Mouse (Mus musculus): ENCODE results near the gene Atg4c.

Gene Atg4c

DNA sequence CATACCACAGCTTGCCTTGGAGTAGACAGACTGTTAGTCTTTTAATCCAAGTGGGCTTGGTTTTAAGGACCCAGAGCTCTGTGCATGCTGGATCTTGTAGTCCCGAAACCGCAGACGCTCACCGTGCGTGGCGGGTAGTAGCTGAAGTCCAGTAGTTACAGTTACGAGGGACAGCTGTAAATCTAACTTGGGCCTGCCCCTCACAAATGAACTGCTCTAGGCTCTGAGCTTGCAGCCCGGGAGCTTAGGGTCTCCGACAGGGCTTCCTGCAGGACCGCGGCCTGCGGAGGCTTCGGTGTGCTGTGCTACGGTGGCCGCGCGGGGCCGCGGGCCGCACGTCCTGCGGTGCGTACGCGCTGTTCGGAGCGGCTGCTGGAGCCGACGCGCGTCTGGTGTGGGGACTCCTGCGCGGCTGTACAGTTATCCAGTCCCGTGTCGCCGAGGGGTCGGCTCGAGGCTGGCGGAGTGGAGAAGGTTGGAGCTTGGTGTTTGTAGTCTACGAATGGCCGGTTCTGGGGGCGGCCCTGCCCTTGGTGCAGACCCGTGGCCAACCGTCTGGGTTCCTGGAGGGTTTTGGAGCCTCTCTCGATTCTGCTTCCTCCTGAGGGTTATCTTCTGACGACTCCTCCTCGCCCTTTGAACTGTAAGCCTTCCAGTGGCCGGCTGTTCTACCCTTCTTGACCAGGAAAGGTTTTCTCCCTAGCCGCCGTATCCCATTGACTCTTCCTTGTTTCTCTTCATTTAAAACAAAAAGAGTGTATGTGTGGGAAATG lies at the start of gene Atg4c:
TSS of gene Atg4c (plus strand) at position 125 of the 773 bp plus-strand sequence.
- in situ Hi-C loops (cut with MboI; ENCODE audit: low sequenced_read_pairs), result no loop called here

DNA sequence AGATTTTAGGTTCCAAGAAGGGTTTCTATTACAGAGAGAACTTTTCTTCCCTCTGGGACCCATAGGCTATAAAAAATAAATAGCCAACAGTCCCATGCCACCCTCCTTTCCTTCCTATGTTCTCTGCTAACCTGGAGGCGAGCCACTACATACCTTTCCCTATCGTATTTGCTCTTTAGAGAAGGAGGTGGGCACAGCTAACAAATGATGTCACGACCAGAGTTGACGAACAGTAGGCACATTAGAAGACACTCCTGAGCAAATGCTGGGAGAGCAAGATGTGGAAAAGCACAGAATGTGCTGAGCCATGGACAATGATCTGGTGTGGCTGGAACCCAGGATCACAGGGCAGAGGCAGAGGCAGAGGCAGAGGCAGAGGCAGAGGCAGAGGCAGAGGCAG lies 42.3 kb upstream of the Atg4c start:
- in situ Hi-C loops (cut with MboI; ENCODE audit: low sequenced_read_pairs), result no loop called here

DNA sequence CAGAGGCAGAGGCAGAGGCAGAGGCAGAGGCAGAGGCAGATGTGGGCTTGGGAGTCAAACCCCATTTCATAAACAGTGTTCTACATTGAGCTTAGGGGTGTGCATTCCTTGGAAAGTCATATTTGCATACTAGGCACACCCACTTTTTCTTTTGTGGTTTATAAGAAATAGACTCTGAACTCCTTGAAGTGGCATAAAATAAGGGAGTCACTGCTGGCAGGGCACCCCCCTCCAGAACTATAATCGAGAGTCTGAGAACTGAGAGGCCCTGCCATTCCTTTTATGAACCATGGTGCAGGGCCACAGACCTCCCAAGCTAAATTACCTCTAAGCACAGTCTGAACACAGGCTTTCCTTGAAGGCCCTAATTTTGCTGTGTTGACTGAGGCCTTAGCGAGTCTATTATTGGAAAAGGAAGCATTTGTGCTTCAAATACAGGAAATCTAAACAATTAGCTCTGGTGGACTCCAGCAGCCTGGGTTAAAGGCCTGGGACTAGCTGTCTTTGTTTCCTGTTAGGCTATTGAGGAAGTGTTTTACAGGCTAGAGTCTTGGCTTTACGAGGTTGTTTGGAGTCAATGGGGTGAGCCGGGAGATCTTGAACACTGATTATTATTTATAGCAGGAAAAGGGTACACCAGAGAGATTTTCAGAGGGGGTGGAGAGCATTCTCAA lies 41.7 kb upstream of the Atg4c start:
- in situ Hi-C loops (cut with MboI; ENCODE audit: low sequenced_read_pairs), result no loop called here

DNA sequence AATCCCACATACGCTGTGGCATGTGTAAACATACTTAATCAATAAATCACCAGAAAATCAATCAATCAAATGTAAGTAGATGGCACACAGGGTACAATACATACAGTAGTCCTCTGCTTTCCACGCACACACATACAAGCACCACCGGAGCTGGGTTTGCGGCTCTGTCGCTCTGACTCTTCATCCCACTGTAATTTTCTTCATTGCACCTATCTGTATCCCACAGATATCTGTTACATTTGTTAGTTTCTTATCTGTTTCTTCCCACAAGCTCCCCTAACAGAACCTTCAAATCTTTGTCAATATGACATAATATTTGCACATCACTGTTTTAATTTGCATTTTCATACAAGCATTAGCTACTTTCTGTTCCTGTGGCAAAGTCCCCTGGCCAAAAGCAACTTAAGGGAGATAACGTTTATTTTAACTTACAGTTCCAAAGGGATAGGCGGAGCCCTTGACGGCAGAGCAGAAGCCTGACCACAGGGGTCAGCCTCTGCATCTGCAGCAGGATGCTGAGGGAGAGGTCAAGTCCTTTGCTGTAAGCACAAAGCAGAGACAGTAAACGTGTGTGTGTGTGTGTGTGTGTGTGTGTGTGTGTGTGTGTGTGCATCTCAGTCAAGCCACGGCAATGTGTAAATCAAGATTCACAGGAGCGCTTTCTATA lies 37.0 kb upstream of the Atg4c start:
- in situ Hi-C loops (cut with MboI; ENCODE audit: low sequenced_read_pairs), result no loop called here

DNA sequence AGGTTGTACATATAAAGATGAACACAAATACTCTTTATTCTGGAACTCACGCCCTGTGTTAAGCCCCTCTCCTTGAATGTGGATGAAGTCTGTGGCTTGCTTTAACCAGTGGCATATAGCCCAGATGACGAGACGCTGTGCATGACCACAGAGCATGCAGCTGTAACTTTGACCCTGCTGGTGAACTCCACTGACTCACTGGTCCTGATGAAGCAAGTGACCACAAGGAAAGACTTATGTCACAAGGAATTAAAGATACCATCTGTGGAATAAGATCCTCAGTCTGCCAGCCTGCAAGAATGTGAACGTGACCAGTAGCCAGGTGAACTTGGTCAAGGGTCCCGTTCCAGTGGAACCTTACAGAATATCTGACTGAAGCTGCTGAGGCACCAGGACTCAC lies 35.2 kb upstream of the Atg4c start:
- in situ Hi-C loops (cut with MboI; ENCODE audit: low sequenced_read_pairs), result no loop called here

DNA sequence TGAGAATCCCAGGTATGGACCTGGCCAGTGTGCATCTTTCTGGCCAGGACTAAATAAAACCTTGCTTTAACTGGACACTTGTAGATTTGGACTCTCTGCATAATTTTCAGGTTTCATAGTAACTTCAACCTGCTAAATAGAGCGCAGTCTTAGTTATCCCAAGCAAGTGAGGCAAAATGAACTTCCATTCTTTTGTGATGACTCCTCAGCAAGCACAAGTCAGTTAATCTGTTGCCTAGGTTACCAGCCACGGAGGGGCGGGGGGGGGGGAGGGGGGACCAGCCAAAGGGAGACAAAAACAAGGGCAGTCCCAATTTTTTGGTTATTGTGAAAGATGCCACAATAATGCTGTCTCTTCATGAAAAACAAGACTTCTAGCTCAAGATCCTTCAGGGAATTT lies 33.3 kb upstream of the Atg4c start:
- in situ Hi-C loops (cut with MboI; ENCODE audit: low sequenced_read_pairs), result no loop called here

DNA sequence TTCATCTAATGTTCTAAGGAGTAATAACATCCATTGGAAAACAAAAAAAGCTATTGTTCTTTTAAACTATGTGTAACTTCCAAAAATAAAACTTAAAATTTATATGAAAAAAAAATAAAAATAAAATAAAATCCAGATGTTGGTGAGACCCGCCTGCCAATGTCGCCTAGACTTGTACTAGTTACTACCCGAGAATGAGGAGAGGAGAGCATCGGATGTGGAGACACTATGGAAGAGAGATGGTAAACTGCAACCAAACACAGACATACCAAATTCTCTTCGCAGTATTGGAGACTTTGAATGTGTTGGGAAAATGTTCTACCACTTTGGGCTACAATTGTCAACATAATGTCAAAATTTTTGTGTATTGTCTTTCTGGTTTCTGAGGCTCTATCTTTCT lies 32.8 kb upstream of the Atg4c start:
- in situ Hi-C loops (cut with MboI; ENCODE audit: low sequenced_read_pairs), result no loop called here

DNA sequence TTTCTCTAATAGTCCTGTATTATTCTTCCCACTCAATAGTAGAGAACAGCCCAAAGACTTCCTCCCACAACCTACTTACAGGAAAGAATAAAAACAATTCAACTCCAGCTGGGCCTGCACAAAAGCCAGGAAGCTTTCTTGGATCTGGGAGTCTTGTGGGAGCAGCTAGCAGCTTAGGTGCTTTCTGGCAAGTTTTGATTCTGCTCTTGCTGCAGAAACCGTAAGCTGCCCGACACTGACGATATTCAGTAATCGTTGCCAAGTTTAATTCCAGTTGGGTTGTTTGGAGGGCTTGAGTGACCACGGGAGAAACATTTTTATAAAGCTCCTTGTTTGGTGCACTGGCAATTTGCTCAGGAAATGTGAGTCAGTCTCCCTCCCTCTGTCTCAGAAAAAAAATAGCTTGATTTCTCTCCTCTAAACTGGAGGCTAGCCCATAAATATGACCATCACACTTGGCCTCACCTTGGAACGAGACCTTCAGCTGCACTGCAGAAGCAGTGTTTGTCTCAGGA lies 32.2 kb upstream of the Atg4c start:
- in situ Hi-C loops (cut with MboI; ENCODE audit: low sequenced_read_pairs), result no loop called here

DNA sequence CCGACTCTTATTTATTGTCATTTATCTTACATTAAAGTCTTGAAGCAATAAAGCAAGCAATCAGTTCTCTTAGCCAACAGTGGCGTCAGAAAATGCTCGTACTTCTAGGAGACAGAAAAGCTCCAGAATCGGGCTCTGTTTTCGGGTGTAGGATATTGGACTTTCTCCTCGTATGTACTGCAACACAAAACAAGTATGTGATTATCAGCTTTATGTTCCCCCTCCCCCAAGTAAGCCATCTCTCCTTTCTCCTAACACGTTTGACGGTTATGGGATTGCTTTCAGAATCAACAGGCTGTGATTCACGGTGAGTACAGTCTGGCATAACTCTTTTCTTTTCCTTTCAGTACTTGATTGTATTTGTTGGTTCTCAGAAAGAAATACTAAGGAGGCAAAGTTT lies 30.7 kb upstream of the Atg4c start:
- in situ Hi-C loops (cut with MboI; ENCODE audit: low sequenced_read_pairs), result no loop called here

DNA sequence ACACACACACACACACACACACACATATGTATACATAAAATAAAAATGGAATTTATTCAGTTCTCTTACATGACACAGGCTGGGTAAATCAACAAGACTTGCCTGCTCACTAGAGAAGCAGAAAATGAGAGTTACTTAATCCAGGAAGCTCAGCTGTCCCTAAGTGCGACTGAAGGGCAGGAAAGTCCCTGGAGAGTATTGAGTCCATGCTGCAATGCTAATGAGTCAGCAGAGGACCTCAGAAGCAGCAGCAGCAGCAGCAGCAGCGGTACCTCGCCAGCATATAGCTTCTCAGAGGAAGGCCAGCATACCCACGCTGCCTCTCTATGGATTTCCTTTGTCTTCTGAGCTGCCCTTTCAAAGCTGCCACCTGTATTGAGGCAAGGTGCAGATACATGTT lies 30.2 kb upstream of the Atg4c start:
- in situ Hi-C loops (cut with MboI; ENCODE audit: low sequenced_read_pairs), result no loop called here

DNA sequence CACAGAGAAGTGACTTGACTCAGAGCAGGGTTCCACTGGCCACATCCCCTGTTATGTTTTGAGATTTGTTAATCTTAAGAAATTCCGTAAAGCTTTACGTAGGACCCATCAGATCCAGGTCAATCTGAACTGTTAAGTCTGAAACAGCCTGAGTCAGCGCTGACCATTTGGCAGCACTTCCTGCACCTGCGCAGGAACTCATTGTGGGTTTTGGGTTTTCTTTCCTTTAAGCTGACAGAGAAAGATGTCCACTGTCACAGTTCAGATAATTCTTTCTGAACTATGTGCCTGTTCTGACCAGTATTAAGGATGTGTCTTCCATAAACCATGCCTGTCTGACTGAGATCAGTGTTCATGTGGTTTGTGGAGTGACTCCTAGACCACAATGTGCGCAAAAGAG lies 24.9 kb upstream of the Atg4c start:
- in situ Hi-C loops (cut with MboI; ENCODE audit: low sequenced_read_pairs), result no loop called here

DNA sequence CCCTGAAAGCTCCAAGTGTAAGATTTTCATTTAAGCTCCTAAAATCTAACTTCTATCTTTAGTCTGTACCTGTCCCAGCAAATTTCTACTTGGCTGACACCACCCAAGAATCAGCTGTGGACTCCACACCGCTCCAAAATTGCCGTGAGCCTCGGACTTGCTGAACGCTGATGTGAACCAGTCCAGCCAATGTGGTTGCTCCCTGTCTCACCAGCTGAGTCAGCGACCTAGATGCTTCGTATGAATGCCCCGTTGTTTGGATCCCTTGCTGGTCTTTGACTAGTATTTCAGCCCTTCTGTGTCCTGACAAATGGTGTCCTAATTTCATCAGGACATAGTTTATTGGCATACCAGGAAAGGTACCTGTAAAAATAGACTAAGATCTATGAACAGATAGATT lies 19.5 kb upstream of the Atg4c start:
- in situ Hi-C loops (cut with MboI; ENCODE audit: low sequenced_read_pairs), result no loop called here

DNA sequence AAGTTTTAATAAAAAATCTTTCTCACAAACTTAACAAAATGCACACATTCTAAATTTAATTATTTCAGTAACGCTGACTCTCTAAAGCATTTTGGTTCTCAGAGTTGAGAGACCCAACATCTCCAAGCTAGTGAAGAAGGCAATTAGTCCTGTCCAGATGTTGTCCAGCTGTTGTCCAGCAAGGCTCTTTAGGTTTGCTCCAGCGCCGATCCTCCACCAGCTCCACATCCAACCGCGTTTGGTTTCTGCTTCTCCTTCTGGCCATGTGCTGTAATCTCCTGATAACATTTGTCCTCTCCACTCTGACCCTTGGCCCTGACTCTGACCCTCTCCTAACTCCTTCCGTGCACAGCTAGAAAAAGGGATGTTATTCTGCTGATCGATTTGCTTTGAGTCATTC lies 16.9 kb upstream of the Atg4c start:
- in situ Hi-C loops (cut with MboI; ENCODE audit: low sequenced_read_pairs), result no loop called here

DNA sequence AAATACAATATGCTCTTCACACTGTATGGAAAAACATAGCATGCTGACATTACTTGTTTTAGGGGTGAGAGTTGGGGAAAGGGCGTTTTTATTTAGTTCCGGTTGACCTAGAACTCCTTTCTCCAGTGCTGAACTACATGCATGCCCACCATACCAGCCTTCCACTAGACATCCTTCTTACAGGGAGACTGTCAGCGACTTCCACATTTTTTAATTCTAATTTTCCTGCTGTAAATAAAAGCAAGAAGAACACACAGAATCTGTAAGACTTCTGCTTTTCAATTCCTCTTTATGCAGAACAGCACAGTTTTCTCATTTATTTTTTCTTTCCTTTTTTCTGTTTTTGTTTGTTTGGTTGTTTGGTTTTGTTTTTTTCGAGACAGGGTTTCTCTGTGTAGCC lies 16.5 kb upstream of the Atg4c start:
- in situ Hi-C loops (cut with MboI; ENCODE audit: low sequenced_read_pairs), result no loop called here

DNA sequence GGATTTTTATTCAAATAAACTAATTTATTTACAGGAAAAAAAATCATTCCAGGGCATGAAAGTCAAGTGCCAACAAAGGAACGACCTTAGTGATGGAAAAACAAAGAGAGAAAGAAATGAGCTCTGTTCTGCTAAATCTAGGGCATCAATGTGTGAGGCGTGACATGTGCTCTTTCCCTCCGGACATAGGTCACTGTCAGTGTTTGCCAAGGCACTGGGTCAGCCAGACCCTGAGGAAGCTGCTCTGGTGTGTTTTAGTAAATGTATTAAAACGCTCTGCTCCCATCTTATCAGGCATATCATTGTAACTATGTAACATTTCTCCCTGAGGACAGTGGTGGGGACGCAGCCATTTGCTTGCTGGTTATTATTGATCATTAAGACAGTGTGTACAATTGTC lies 14.9 kb upstream of the Atg4c start:
- in situ Hi-C loops (cut with MboI; ENCODE audit: low sequenced_read_pairs), result no loop called here

DNA sequence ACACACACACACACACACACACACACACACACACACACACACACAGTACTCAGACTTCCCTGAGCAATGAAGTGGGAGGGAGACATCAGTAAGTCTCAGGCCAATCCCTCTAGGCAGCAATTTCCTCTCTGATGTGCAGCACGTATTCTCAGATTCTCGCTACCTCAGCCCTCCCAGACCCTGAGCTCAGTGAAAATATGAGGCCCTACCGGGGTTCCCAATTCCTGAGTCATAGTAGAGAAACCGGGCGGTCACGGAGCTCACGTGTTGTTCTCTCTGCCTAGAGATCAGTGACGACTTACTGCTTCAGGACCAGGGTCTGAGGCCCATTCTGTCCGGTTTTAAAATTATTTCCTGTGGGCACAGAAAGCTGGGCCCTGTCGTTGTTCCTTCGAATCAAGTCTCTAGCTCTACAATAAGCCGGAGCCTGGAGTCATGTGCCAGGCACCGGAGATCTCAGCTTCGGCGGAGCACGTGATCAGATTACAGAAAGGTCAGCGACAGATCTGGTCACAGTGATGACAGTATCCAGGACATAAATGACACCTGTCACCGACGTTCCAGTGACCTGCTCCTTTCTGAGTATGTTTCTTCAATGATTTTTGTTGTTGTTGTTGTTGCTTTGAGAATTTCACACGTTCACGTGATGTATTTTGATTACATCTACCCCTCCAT lies 14.2 kb upstream of the Atg4c start:
- in situ Hi-C loops (cut with MboI; ENCODE audit: low sequenced_read_pairs), result no loop called here

DNA sequence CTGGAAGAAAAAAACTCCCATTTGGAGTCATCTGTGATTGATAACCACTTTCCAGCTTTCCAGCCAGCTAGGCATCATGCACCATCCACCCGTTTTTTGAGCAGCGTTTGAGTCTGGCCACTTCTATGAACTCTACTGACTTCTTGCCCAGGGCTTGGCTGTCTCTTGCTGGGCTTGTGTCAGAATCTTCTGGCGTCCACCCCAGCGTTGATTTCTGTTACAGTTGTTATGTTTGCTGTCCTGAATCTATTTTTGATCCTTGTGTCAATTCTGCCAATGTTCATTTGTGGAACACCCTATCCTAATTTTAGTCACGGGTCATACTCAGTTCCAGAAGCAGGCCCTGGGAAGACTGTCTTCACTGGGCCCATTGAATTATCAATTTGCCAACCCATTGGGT lies 12.8 kb upstream of the Atg4c start:
- in situ Hi-C loops (cut with MboI; ENCODE audit: low sequenced_read_pairs), result no loop called here

DNA sequence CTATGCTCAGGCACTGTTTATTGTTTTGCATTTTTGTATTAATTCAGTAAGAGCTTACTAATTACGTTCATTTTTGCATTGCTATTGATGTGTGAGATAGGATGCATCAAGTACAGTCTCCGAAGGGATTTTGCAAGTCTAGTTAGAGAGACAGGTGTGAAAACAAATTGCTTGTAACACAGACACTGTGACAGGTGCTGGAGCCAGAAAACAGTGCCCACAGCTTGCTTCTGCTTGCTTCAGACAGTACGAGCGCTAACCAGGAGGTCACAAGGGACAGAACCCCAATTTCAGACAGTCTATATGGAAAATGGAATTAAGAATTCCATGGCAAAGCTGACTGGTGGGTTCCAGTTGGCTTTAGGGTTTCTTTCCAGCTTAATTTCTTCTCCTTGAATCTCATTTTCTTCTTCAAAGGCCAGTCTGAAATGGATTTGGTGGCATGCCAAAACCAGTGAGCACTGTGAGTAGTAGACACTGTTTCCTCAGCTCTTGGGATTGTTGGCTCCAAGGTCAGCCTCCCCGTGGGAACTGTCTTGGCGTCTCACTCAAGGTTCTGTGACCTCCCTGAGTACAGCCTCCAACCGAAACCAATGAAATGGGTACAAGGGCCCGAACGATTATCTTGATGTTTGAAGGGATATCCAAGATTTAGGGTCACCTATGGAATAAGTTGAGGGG lies 11.9 kb upstream of the Atg4c start:
- in situ Hi-C loops (cut with MboI; ENCODE audit: low sequenced_read_pairs), result no loop called here

DNA sequence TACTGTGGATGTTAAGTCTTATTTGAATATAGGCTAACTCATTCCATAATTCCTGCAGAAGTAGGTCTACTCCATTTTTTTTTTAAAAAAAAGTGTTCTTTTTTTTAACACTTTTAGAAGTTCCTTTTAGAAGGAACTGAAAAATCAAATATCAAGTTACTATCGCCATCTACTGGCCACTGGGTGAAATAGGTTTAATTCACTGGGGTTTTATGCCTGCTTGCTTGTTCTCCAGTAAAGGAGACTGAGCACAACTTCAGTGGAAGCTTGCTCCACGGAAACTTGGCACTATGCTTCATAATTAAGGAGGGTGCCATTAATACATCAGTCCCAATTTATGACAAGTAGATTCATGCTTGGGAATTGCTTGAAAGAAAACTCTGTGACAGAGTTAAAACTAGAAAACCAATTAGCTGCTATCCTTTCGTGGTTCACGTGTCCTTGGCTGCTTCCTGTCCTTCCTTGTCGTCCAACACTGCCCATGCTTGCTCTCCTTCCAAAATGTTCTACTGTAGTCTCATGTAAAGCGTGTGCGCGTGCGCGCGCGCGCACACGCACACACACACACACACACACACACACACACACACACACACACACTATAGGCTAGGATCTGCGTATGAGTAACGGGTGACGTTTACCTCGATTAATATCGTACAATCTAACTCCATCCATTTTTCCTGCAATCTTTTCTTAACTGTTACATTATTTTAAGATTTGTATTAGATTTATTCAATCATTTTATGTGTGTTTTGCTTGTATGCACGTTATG lies 10.9 kb upstream of the Atg4c start:
- in situ Hi-C loops (cut with MboI; ENCODE audit: low sequenced_read_pairs), result no loop called here

DNA sequence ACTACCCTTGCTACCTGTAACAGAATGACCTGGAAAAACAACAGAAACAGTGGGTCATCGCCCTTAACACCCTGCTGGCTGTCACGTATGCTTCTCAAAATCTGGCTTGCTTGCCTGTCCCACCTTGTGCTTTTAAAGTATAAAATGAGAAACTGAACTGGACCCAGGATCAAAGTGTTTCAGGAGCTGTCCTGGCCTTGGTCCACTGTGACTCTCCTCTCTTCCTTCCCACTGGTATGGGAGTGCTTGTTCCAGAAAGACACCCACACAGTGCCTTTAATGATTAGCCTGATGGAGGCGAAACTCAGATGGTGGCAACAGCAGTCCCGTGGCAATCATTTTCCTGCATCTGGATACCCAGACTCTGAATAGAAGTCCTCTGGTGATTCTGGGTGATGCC lies 9.1 kb upstream of the Atg4c start:
- in situ Hi-C loops (cut with MboI; ENCODE audit: low sequenced_read_pairs), result no loop called here
